Mouse (Mus musculus): ENCODE measurements around the gene Pxn. TPM values are rescaled to one million over a fixed set of nuclear protein-coding genes. Genes with fewer than 3 reads are reported as not detected.

Gene Pxn
- total RNA-seq, 1 experiment: 29.4 TPM

DNA sequence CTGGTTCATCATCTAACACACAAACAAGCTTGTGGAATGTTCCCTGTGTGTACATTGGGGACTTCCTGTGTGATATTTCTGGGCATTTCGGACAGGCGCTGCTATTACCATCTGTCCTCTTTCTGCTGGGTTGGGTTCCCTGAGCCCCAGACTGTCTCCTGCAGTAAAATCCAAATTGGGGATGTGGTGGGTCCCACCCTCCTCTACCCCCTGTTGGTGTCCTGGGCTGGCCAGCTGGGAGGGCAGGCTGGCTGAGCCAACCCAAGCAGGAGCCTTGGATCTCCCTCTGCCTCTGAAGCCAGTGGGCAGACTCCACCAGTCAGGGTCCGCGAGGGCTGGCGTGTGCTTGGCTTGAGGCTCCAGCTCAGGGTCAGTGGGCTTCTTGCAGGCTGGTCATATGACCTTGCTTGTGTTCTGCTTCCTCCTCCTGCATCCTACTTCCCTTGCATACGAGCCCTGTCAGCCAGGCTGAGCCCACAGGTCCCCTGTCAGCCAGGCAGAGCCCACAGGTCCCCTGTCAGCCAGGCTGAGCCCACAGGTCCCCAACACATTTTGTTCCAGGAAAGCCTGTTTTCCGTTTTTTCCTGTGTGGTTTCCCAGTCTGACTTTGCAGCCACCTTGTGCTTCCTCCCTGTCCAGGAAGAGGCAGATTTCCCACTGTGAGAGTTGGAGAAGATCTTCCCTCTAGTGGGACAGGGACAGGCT, 23.4 kb downstream of the Pxn start:
- no peaks in the 10 kb centered on the region for H3K9me3 ChIP-seq (ENCODE audit: control insufficient read depth, insufficient read depth, low read depth, low read length)
- no peak overlapping the region for H3K27ac ChIP-seq (ENCODE audit: insufficient read depth, low read depth, low read length, poor library complexity, severe bottlenecking)
- DNase-seq (ENCODE audit: low read depth, low spot score): no peak
- H3K36me3 ChIP-seq (ENCODE audit: control insufficient read depth, insufficient read depth, low read length, poor library complexity, severe bottlenecking): no peaks in the 10 kb centered on the region; the same call in 1 of the 2 replicates
- no peak overlapping the region for H3K4me3 ChIP-seq (ENCODE audit: insufficient read depth in 1 of 2, low read depth in 1 of 2, low read length in 2 of 2, poor library complexity in 1 of 2, severe bottlenecking in 1 of 2)
- in situ Hi-C loops (cut with MboI; ENCODE audit: low sequenced_read_pairs in 2 of 2, unreplicated experiment in 2 of 2): no loop called here
- TF ChIP-seq ZNF384 (IDR thresholded peaks at IDR 0.05; ENCODE audit: low read depth, low read length): no peak
- no peak for TF ChIP-seq ZC3H11A (IDR thresholded peaks at IDR 0.05; ENCODE audit: borderline replicate concordance, low read depth, low read length)
- TF ChIP-seq MAFK (IDR thresholded peaks at IDR 0.05; ENCODE audit: insufficient read depth, low read depth, low read length): no peak
- no peak for TF ChIP-seq HCFC1 (IDR thresholded peaks at IDR 0.05; ENCODE audit: borderline replicate concordance, insufficient read depth, low read length)
- no peak for TF ChIP-seq CHD2 (IDR thresholded peaks at IDR 0.05; ENCODE audit: low read depth, low read length)
- H3K4me1 ChIP-seq (ENCODE audit: control insufficient read depth in 2 of 2, insufficient read depth in 2 of 2, low read length in 2 of 2, poor library complexity in 1 of 2): peaks cover 18 to 30% of the 10 kb centered on the region in 2 experiments
- H3K9ac ChIP-seq (ENCODE audit: insufficient read depth, low read depth, low read length, poor library complexity, severe bottlenecking): no peak overlapping the region; the same call in 1 of the 2 replicates

DNA sequence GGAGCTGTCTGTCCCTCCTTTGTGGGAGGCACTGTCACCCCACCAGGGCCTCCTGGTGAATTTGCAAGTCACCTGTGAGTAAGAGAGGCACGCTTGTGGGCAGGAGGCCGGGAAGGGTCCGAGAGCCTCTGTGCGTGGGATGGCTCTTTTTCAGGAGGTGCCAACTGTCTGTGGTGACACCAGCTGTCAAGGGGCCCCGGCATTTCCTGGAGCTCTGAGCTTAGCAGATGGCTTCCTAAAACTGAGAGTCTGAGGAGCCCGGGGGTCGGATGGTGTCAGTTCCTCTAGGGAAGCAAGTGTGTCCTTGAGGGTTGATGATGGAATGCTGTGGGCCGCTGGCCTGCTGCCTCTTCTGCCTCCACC, 24.0 kb downstream of the Pxn start:
- Histone ChIP-seq H3K4me3 (ENCODE audit: insufficient read depth in 1 of 2, low read depth in 1 of 2, low read length in 2 of 2, poor library complexity in 1 of 2, severe bottlenecking in 1 of 2) (no peak overlapping the region), H3K4me1 (ENCODE audit: control insufficient read depth in 2 of 2, insufficient read depth in 2 of 2, low read length in 2 of 2, poor library complexity in 1 of 2) (peaks cover 21 to 35% of the 10 kb centered on the region in 2 experiments), H3K27ac (ENCODE audit: insufficient read depth, low read depth, low read length, poor library complexity, severe bottlenecking) (no peak overlapping the region), H3K9ac (ENCODE audit: insufficient read depth, low read depth, low read length, poor library complexity, severe bottlenecking) (no peak overlapping the region; the same call in 1 of the 2 replicates), H3K36me3 (ENCODE audit: control insufficient read depth, insufficient read depth, low read length, poor library complexity, severe bottlenecking) (no peaks in the 10 kb centered on the region; the same call in 1 of the 2 replicates), H3K9me3 (ENCODE audit: control insufficient read depth, insufficient read depth, low read depth, low read length) (no peaks in the 10 kb centered on the region)
- TF ChIP-seq HCFC1 (IDR thresholded peaks at IDR 0.05; ENCODE audit: borderline replicate concordance, insufficient read depth, low read length): no peak
- no peak for TF ChIP-seq ZC3H11A (IDR thresholded peaks at IDR 0.05; ENCODE audit: borderline replicate concordance, low read depth, low read length)
- no peak for TF ChIP-seq MAFK (IDR thresholded peaks at IDR 0.05; ENCODE audit: insufficient read depth, low read depth, low read length)
- TF ChIP-seq ZNF384 (IDR thresholded peaks at IDR 0.05; ENCODE audit: low read depth, low read length): no peak
- TF ChIP-seq CHD2 (IDR thresholded peaks at IDR 0.05; ENCODE audit: low read depth, low read length): no peak
- in situ Hi-C loops (cut with MboI; ENCODE audit: low sequenced_read_pairs in 2 of 2, unreplicated experiment in 2 of 2): no loop called here
- no peak for DNase-seq (ENCODE audit: low read depth, low spot score)

DNA sequence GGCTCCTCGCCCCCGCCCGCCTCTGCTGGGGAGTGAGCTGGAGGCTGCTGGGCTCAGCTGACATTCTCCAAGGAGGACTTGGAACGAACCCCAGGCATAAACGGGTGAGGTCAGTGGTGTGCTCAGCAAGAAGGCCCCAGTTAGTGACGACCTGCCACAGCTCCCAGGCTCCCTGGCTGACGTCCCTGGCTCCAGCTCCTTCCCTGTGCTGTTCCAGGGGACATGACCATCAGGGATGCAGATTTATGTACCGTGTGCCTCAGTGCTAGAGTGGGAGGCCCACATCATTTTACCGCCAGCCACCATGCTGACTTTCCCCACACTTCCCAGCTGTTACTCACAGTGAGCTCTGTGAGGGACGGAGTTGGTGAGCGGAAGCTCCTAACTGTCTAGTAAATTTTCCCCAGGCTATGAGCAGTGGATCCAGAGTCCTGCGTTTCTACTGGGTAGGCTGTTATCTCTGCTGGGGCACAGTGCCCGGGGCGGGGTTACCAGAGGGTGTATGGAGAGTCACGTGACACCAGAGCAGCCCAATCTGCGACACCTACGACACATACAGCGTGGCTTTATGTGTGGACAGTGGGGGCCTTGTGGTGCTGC, 25.3 kb downstream of the Pxn start:
- Histone ChIP-seq H3K4me1 (ENCODE audit: control insufficient read depth in 2 of 2, insufficient read depth in 2 of 2, low read length in 2 of 2, poor library complexity in 1 of 2) (peaks cover 15 to 38% of the 10 kb centered on the region in 2 experiments; a peak in 3 of 4 replicates), H3K9ac (ENCODE audit: insufficient read depth, low read depth, low read length, poor library complexity, severe bottlenecking) (no peak overlapping the region), H3K9me3 (ENCODE audit: control insufficient read depth, insufficient read depth, low read depth, low read length) (no peaks in the 10 kb centered on the region), H3K4me3 (ENCODE audit: insufficient read depth in 1 of 2, low read depth in 1 of 2, low read length in 2 of 2, poor library complexity in 1 of 2, severe bottlenecking in 1 of 2) (peak overlapping the region; percentile 1 to 23; a peak in 1 of 4 replicates), H3K36me3 (ENCODE audit: control insufficient read depth, insufficient read depth, low read length, poor library complexity, severe bottlenecking) (no peaks in the 10 kb centered on the region; the same call in 1 of the 2 replicates), H3K27ac (ENCODE audit: insufficient read depth, low read depth, low read length, poor library complexity, severe bottlenecking) (no peak overlapping the region)
- no peak for DNase-seq (ENCODE audit: low read depth, low spot score)
- in situ Hi-C loops (cut with MboI; ENCODE audit: low sequenced_read_pairs in 2 of 2, unreplicated experiment in 2 of 2): no loop called here
- TF ChIP-seq HCFC1 (IDR thresholded peaks at IDR 0.05; ENCODE audit: borderline replicate concordance, insufficient read depth, low read length) (no peak), ZC3H11A (IDR thresholded peaks at IDR 0.05; ENCODE audit: borderline replicate concordance, low read depth, low read length) (no peak), ZNF384 (IDR thresholded peaks at IDR 0.05; ENCODE audit: low read depth, low read length) (no peak), CHD2 (IDR thresholded peaks at IDR 0.05; ENCODE audit: low read depth, low read length) (no peak)

DNA sequence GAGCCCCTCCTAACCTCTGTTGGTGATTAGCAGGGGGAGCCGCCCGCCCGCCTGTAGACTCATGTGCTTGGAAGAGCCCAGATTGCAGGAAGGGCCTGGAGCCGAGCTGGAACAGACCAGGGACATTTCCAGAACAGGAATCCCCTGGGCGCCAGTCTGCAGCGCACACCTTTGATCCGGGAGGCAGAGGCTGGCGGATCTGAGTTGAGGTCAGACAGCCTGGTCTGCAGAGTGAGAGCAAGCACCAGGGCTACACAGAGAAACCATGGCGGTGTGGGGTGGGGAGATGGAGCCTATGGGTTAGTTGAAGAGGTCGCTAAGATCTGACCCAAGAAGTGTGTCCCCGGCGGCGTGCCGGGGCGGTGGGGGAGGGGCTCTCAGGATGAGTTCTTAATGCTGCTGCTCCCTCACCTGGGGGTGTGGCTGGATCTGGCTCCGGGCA, 27.8 kb downstream of the Pxn start:
- TF ChIP-seq ZNF384 (IDR thresholded peaks at IDR 0.05; ENCODE audit: low read depth, low read length) (no peak), HCFC1 (IDR thresholded peaks at IDR 0.05; ENCODE audit: borderline replicate concordance, insufficient read depth, low read length) (no peak), MAFK (IDR thresholded peaks at IDR 0.05; ENCODE audit: insufficient read depth, low read depth, low read length) (no peak), CHD2 (IDR thresholded peaks at IDR 0.05; ENCODE audit: low read depth, low read length) (no peak), ZC3H11A (IDR thresholded peaks at IDR 0.05; ENCODE audit: borderline replicate concordance, low read depth, low read length) (no peak)
- no peak for DNase-seq (ENCODE audit: low read depth, low spot score)
- no peak overlapping the region for H3K27ac ChIP-seq (ENCODE audit: insufficient read depth, low read depth, low read length, poor library complexity, severe bottlenecking)
- no peaks in the 10 kb centered on the region for H3K9me3 ChIP-seq (ENCODE audit: control insufficient read depth, insufficient read depth, low read depth, low read length)
- in situ Hi-C loops (cut with MboI; ENCODE audit: low sequenced_read_pairs in 2 of 2, unreplicated experiment in 2 of 2): no loop called here
- H3K36me3 ChIP-seq (ENCODE audit: control insufficient read depth, insufficient read depth, low read length, poor library complexity, severe bottlenecking): no peaks in the 10 kb centered on the region; the same call in 1 of the 2 replicates
- H3K9ac ChIP-seq (ENCODE audit: insufficient read depth, low read depth, low read length, poor library complexity, severe bottlenecking): peak overlapping the region; percentile 48; the same call in 1 of the 2 replicates
- H3K4me3 ChIP-seq (ENCODE audit: insufficient read depth in 1 of 2, low read depth in 1 of 2, low read length in 2 of 2, poor library complexity in 1 of 2, severe bottlenecking in 1 of 2): peak overlapping the region; percentile 44 to 53
- H3K4me1 ChIP-seq (ENCODE audit: control insufficient read depth in 2 of 2, insufficient read depth in 2 of 2, low read length in 2 of 2, poor library complexity in 1 of 2): peaks cover 16 to 44% of the 10 kb centered on the region in 2 experiments; a peak in 3 of 4 replicates
